18 mouse cellular contexts compared by ENCODE assay signal in the genomic region with DNA sequence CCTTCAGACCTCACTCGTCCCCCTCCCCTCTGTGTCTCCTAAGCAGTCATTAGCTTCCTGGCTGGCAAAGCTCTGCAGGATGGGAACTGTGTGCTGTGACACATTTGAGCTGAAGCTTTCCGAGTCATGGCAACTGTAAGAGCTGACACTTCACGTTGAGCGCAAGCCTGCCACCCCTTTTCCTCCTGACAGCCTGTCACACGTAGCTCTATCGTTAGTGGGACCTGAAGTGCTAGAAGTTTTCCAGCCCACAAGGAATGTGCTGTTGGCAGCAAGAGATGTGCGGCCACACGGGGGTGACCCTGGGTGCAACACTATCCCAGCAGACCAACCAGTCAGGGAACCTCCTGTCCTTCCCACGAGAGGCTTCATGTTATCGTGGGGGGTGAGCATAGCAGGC. TPM values are rescaled to one million over a fixed set of nuclear protein-coding genes. Genes with fewer than 3 reads are reported as not detected.
DNase-seq lines count a peak whose midpoint lies in the region; ATAC-seq and TF ChIP-seq lines count a peak whose summit lies in the region.
"Had no signal": no experiment of that assay in that cellular context is flagged by ENCODE, and none has a peak within 500 bp of the region (broad histone marks: within the 10 kb centered on the region; RNA-seq: fewer than 3 reads in every experiment).

No protein-coding gene starts in this region.

- 0 out of 2 replicates have a peak overlapping the region, but pooled peaks have one; percentile 18 for H3K9ac ChIP-seq in heart, embryonic 16.5 days (ENCODE audit: low read length)
- H3K9ac ChIP-seq: liver, embryonic 14.5 days; midbrain, embryonic 15.5 days had no signal

- WGBS in heart, embryonic 16.5 days: 29% methylated on average over 10 of the region's 10 CpGs
- WGBS in thymus, adult 2 months: 93% methylated on average over 10 of the region's 10 CpGs

- H3K4me2 ChIP-seq in heart, embryonic 16.5 days (ENCODE audit: low read depth, low read length): peak overlapping the region; percentile 39
- H3K4me2 ChIP-seq: midbrain, embryonic 15.5 days had no signal

- peak; percentile 1 to 18 for DNase-seq in left cerebral cortex, postnatal 25 days (ENCODE audit: low spot score in 2 of 2)
- DNase-seq in left cerebral cortex, adult 2 months (ENCODE audit: extremely low spot score in 1 of 2, low spot score in 2 of 2): no peak
- DNase-seq in brain, adult 2 months (ENCODE audit: low read depth, low spot score): peak; percentile 48
- peak; percentile 5 to 6 for DNase-seq in frontal cortex, postnatal 36 days (ENCODE audit: low spot score in 2 of 2)
- no peak for DNase-seq in thymus, adult 2 months
- no peak for DNase-seq in embryo, embryonic 11 days
- DNase-seq: adrenal gland, adult 8-10 months; cerebellum, adult 8-10 months; kidney, adult 18-20 months; kidney, postnatal 36 days had no signal

- no peak overlapping the region for H3K4me3 ChIP-seq in left cerebral cortex, adult 2 months
- no peak overlapping the region for H3K4me3 ChIP-seq in heart, embryonic 16.5 days (ENCODE audit: low read length)
- no peak overlapping the region for H3K4me3 ChIP-seq in thymus, adult 2 months (ENCODE audit: control insufficient read depth, insufficient read depth, low read length)
- H3K4me3 ChIP-seq: limb, embryonic 10.5 days; midbrain, embryonic 15.5 days had no signal

- intact Hi-C loops in left cerebral cortex, postnatal 25 days (cut with DNase I): no loop called here
- intact Hi-C loops in left cerebral cortex, adult 2 months (cut with DNase I): no loop called here

- H3K36me3 ChIP-seq in heart, embryonic 16.5 days (ENCODE audit: control insufficient read depth, insufficient read depth): no peaks in the 10 kb centered on the region
- no peaks in the 10 kb centered on the region for H3K36me3 ChIP-seq in thymus, adult 2 months (ENCODE audit: control insufficient read depth, insufficient read depth, low read length)
- H3K36me3 ChIP-seq: limb, embryonic 10.5 days; midbrain, embryonic 15.5 days had no signal

- no peaks in the 10 kb centered on the region for H3K27me3 ChIP-seq in heart, embryonic 16.5 days (ENCODE audit: control insufficient read depth, insufficient read depth, low read length)
- H3K27me3 ChIP-seq in thymus, adult 2 months (ENCODE audit: control insufficient read depth, insufficient read depth, low read length): no peaks in the 10 kb centered on the region

- no peak for TF ChIP-seq POLR2A in thymus, adult 2 months (IDR thresholded peaks at IDR 0.05; ENCODE audit: control insufficient read depth, extremely low read depth, insufficient read depth, low read length, poor library complexity)

- H3K9me3 ChIP-seq in heart, embryonic 16.5 days (replicated peaks; ENCODE audit: control insufficient read depth, low read length): no peaks in the 10 kb centered on the region
- H3K9me3 ChIP-seq: limb, embryonic 10.5 days; midbrain, embryonic 15.5 days had no signal

- peaks cover 6% of the 10 kb centered on the region for H3K4me1 ChIP-seq in heart, embryonic 16.5 days (ENCODE audit: control insufficient read depth, insufficient read depth, low read length)
- no peaks in the 10 kb centered on the region for H3K4me1 ChIP-seq in thymus, adult 2 months (replicated peaks; ENCODE audit: control insufficient read depth, insufficient read depth, low read length)
- H3K4me1 ChIP-seq: midbrain, embryonic 15.5 days had no signal

- H3K27ac ChIP-seq in left cerebral cortex, adult 2 months: no peak overlapping the region
- H3K27ac ChIP-seq in heart, embryonic 16.5 days (ENCODE audit: low read length): 0 out of 2 replicates have a peak overlapping the region, but pooled peaks have one; percentile 42
- H3K27ac ChIP-seq in thymus, adult 2 months (ENCODE audit: control insufficient read depth, insufficient read depth, low read length): no peak overlapping the region
- H3K27ac ChIP-seq: limb, embryonic 10.5 days; liver, embryonic 14.5 days; macrophage; midbrain, embryonic 15.5 days had no signal

- TF ChIP-seq CTCF in left cerebral cortex, adult 2 months (IDR thresholded peaks at IDR 0.05): no peak
- TF ChIP-seq CTCF in thymus, adult 2 months (IDR thresholded peaks at IDR 0.05; ENCODE audit: borderline replicate concordance, control insufficient read depth, extremely low read depth, insufficient read depth, low read length, poor library complexity): no peak

- ATAC-seq in heart, embryonic 16.5 days (replicated peaks; ENCODE audit: extremely low read depth, insufficient read depth, low FRiP score): peak; percentile 56
- ATAC-seq: CD4-positive, CD25-positive, alpha-beta regulatory T cell, adult 4 months; hindbrain, embryonic 16.5 days; midbrain, embryonic 15.5 days had no signal

RNA-seq across cellular contexts. Expression of a gene that starts 51.3 kb away (rescaled TPM):
- total RNA-seq in left cerebral cortex, postnatal 25 days (2021): under 1 TPM; 0.78 to 0.87 TPM
- under 1 TPM; 0.72 to 0.95 TPM for total RNA-seq in left cerebral cortex, adult 2 months (2021)
- 7.7 TPM in 2 replicates for polyA plus RNA-seq in heart, embryonic 16.5 days (2015; fragmentation: Nextera tagmentation; extraction: Ambion mirVana)
- polyA plus RNA-seq in thymus, adult 2 months (2012; rRNA removed): 2.2 and 2.9 TPM in 2 replicates
- total RNA-seq: MEL had no signal

Comparison
In these comparisons a context has a peak if more than half of its experiments do, and no peak if none do; other contexts are left out.
1. DNase-seq: peak in left cerebral cortex, postnatal 25 days (2 of 2), brain, adult 2 months (single experiment) and frontal cortex, postnatal 36 days (2 of 2); none in left cerebral cortex, adult 2 months (0 of 2), thymus, adult 2 months (single experiment) and embryo, embryonic 11 days (single experiment).